Mouse (Mus musculus) frontal cortex, postnatal 36 days (tissue): ENCODE data around the gene Ovca2.
A peak's percentile ranks its signal among the peaks of the same experiment; 100 is the strongest.

Experiments used
- DNase-seq, 2 experiments: peaks; one replicate each; pipeline ENCODE4 v3.0.0; 2022; ENCODE audit warnings: low spot score in 2 of 2

The Ovca2 gene

DNA sequence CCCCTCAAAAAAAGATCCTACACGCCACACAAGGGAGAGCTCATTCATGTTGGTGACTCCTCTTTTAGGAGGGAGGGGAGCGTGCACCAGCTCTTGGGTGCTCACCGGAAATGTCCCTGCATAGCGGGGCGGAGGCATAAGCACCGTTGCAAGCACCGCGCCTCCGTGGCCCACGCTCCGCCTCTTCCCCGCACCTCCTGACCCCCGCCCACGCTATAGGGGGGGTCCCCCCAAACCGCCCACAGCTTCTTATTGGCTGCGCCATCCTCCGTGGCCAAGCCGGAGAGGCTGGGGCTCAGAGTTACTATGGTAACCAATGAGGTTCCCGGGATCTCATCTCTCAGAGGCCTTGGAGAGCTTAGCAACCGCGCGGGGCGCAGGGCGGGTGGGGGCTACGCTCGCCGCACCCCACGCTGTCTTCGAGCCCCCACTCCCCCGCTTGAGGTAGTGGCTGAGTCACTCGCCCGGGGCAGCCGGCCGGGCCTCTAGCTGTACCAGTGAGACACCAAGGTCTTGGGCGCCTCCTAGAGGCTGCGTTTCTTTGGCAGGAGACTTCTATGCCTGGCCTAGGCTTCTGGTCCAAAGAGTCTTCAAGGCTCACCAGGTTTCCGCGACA lies 8.4 kb downstream of the Ovca2 start:
- DNase-seq = peak; percentile 91 to 94

DNA sequence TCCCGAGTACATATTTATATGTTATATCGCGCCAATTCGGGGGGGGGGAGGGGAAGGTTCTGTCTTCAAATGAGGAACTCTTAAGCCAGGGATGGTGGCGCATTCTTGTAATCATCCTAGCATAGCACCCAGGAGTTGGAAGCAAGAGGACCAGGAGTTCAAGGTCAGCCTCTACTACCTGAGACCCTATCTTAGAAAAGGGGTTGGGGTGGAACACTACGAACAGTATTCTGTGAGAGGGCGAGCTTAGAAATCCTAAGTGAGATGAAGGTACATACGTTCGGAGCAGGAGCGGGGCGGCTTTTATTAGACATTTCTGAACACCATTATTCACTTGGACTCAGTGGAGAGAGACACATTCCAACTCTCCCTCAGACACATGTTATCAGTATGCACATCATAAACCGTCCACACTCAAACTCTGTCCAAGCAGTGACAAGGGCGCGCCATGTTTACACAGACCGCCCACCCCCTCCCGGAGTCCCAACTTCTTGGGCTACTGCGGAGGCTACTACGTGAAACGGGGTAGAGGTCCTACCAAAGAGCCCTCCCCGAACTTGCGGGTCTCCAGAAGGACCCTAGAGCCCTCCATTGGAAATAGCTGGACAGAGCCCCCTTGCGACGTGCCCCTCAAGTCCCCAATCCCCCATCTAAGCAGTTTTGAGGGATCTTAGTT lies 9.1 kb downstream of the Ovca2 start, which contains the start of gene Hic1:
TSS of gene Hic1 (minus strand) at position 115 of the 676 bp plus-strand sequence.
- no peak for DNase-seq

DNA sequence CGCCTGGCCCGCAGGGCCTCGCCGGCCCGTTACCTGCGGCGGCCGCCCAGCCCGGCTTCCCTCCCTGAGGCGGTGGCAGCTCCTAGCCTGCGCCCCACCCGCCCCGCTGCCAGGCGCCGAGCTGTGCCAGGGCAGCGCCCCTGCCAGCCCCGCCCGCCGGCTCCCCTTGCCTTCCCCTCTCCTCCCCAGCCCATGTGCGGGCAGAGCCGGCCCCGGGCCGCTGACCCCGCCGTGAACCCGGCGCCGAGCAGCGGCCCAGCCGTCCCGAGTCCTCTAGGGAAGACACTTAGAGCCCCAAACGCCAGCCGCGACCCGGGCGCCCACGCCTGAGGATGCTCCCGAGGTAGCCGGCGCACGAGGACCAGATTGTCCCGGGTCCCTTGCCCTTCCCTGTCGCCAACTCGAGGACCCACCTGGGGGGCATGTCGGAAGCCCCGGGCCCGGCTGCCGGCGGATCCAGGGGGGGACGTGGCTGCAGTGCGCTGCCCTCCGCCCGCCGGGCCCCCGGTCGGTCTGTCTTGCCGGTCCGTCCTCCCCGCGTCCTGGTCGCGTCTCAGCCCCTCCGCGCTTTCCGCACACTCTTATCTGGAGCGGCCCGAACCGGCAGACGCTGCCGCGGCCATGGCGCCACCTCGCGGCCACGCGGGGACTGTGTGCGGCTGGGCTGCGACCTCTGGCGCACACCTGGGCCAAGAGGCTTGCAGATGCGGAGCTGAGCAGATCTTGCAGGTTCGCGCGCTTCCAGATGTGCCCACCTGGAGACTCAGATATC lies 9.9 kb downstream of the Ovca2 start:
- DNase-seq = peak; percentile 76 to 80

DNA sequence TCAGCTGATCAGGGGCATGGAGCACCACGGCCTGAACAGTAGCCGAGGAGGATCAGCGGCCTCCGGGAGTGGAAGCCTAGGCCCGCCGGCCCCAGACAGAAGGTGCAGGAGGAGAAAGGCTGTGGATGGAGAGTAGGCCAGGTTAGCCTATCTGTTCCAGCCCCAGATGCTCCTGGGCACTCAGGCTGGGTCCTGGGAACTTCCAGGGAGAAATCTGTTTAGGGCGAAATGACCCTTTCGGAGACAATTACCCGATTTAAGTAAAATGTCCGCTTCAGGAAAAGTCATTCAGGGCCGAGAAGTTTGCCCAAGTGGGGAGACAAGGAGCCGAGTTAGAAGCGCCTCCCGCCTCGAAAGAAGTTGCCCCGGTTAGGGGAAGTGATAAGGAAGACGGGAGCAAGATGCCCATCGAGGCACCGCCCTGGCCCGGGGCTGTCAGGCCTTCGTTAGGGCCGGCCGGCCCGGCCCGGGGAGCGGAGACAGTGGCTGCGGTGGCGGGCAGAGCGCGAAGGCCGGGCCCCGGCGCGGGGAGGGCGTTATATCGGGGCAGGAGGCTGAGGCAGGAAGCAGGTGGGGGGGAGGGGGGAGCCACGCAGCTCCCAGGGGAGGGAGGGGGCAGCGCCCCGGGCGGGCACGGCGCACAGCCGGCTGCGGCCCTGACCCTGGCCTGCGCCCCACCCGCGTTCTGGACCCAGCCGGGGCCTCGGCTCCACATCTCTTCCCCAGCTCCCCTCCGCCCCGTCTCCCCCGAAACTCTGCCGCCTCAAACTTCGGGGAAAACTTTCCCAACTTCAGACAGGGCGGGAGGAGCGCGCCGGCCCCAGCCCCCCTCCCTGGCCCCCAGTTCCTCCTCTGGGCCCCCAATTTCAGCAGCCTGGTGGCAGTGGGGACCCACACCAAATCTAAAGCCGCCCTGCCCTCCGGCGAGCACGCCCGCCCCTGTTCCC lies 10.7 kb downstream of the Ovca2 start:
- DNase-seq = no peak

DNA sequence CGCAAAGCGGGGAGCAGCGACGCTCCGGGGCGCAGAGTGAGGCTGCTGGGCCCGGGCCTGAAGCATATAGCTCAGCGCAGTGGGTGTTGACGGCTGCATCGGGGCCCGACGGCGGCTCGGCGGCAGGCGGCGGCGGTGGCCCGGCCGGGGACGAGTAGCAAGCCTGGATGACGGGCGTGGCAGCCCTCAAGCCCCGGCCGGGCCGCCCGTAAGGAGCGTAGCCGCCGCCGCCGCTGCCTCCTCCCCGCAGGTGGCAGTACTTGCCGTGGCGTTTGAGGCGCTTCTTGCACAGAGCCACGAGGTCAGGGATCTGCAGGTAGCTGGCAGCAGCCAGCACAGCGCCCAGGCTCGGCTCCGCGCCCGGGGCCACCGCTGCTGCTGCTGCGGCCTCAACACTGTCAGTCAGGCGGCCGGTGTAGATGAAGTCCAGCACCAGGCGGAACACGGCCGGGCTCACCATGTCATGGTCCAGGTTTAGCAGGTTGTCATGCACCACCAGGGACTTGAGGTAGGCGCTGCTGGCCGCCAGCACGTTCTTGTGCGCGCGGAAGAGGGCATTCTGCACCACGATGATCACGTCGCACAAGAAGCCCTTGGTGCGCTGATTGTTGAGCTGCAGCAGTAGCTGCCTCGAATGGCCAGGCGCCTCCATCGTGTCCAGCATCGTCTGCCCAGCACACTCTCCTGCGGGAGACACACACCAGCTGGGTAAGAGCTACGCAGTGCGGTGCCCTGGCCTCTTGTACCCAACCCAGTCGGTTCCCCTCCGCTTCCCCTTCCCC lies 11.6 kb downstream of the Ovca2 start:
- no peak for DNase-seq

DNA sequence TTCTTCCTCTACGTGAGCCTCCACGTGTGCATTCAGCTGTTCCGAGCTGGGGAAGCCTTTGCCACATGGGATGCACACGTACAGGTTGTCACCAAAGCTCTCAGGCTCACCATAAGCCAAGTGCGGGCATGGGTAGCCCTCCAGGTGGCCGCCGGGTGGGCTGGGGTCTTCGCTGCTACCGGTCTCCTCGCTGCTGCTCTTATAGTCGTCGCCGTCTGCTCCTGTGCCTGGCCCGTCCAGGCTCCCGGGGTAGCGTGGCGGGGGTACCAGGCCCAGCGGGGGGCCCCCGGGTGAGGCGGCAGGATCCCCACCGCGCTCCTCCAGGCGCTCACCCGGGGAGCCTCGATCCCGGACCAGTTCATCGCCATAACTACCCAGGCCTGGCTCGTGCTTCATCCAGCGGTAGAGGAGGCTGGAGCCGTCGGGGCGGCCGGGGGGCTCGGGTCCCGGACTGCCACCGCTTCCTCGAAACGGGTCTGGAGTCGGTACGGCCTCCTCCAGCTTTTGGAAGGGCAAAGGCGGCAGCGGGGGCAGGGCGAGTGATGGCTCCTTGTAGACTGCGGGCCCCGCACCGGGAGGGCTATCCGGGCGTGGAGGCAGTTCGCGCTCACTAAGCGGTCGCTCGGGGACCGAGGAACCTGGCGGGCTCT lies 12.3 kb downstream of the Ovca2 start:
- no peak for DNase-seq

DNA sequence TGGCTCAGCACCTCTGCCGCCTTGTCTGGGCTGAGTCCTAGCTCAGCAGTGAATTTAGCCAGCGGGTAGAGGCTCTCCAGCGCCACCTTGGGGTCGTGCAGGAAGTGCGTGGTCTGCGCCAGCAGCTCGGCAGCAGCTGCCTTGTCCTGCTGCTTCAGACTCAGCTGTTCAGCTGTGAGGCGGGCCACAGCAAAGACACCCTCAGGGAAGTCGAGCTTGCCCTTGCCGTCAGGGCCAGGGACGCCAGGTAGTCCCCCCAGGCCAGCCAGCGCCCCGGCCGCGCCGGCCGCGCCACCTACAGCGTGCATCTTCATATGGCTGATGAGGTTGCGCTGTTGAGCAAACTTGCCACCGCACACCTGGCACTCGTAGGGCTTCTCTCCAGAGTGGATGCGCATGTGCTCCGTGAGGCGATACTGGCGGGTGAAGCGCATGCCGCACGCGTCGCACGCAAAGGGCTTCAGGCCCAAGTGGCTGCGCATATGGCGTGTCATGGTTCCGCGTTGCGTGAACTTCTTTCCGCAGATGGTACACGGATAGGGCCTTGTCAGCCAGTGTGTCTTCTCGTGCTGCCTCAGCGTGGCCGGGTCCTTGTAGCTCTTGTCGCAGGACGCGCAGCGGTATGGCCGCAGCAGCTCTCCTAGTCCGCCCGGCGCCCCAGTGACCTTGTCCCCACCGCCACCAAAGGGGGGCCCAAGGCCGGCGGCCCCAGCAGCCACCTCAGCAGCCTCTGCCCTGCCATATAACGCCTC lies 13.0 kb downstream of the Ovca2 start:
- peak; percentile 82 to 83 for DNase-seq

DNA sequence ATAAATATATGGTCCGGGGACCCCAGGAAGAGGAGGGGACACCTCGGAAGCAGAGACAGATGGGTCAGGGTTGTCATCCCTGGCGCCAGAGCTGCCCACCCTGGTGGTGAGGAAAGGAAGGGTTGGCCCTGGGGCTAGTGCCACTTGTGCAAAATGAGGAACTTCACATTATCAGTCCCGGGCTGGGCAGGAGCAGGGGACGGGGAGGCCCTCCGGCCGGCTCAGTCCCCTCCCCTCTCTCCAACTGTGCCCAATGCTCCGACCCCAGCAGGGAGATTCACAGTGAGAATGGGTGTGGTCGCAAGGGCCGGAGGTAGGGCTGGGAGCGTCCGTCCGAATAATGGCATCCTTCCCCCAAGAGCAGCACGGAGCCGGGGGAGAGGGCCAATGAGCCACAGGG lies 13.9 kb downstream of the Ovca2 start:
- DNase-seq = no peak

DNA sequence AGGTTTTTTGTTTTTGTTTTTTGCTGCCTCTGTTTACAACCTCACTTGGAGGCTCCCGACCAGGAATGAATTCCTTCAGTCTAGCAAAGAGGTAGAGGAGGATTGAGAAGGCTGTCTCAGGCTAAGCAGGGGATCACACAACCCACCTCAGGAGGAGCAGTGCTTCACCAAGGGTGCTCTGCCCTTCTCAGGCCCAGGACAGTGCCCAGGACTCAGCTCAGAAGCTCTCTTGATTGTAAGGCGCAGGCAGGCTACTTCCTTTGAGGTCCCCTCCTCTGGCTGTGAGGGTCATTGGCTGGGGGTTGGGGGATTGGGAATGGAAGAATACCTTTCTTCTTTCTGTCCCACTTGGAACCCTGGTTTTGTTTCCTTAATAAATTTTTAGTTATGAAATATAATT lies 14.6 kb downstream of the Ovca2 start:
- no peak for DNase-seq

DNA sequence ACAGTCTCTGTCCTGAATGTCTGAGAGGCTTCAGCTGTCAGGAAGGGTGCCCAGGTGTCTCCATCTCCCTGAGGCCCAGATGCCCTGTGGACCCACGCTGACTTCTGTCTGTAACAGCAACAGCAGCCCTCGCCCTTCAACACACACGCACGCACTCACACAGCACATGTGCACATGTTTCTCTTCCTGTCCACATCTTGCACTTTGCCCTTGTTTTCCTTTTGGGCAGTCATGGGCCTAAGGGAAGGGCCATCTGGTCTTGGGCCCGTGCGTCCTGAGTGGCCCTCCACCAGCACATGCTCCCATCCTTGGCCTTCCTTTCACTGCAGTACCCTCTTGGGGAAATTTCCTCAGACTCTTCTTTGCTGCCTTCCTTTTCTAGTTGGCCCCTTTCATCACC lies 15.3 kb downstream of the Ovca2 start:
- no peak for DNase-seq

DNA sequence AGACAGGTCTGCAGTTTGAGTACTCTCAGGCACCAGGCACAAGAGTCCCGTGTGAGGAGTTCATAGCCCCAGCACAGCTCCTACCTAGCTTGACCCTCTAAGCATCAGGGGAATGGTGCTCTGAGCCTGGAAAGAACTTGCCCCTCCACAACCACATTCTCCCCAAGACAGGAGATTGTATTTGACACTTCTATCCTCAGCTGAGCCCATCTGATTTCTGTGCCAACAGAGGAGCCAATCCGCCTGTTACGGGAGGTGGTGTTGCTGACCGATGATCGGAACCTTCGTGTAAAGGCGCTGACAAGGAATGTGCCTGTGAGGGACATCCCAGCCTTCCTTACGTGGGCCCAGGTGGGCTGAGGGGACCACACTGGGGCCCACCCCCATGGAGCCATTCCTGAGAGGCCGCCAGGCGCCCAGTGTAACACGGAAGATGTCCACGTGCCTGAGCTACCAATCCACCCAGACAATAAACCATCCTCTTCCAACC lies 16.0 kb downstream of the Ovca2 start:
- DNase-seq = no peak

DNA sequence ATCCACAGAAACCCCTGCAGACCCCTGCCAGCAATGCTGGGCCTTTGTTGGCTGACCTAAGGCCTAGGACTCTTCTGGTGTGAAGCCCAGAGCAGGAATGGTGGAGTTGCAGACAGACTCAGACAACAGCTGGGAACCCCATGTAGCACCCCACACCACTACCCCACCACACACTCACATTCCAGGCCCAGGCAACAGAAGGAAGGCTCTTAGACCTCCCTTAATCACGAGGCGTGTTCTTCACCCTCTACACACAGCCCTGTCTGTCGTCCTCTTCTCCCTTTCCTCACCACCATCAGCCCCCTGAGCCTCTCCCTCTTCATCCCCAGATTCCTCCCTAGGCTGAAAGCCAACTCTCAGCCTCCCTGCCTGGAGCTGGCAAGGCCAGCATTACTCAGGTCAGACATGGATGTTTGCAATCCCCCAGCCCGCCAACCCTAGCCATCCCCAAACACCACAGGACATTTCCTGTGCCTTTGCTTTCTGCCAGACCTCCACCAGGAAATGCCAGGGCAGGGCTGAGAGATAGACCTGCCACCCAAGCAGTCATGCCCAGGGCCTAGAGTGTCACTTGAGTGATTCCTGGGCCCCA lies 17.1 kb downstream of the Ovca2 start:
- DNase-seq = no peak

DNA sequence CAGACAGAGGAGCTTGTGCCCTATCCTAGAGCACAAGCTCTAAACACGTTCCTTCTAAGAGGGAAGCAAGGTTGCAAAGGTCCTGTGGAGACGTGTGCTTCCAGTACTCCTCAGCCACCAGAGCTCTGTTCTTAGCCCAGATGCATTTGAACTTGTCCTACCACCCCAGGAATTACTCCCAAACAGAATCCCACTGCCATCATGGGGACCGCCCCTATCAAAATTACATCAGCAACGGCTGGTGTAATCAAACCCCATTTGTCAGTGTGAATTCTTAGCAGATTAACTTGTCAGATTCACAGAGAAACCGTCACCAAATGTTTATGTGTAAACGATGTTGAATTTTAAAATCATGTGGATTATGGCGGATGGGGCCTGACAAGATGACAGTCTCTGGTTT lies 17.7 kb downstream of the Ovca2 start:
- no peak for DNase-seq

DNA sequence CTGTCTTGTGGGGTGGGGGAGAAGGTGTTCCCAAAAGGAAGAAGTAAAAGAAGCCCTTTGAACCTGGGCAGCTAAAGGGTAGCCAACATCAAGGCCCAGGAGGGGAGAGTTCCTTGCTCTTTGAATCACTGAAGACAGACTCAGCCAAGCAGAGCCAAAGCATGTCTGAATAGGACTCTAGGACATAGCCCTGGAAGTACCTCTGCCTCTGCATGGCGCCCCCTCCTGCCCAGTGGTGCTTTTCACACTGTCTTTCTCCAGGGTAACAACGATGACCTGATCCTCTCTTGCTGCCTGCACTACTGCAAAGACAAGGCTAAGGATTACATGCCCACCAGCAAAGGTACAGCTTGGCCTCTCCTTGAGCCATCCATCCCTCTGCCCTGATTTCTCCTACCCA lies 19.1 kb downstream of the Ovca2 start:
- no peak for DNase-seq

DNA sequence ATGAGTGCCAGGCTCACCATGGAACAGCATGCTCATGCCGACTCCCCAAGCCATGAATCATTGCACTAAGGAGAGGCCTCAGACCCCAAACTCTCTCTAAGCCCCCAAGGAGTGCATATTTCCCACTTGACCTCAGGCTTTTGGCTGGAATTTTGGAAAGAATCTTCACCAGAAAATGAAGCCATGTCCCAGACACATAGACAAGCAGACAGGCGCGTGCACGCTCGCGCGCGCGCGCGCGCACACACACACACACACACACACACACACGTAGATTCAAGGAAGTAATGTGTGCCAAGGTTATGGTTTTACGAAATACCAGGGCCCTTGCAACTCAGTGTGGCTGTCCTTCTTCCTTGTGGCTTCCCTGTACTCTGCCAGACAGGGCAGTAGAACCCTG lies 20.2 kb downstream of the Ovca2 start:
- DNase-seq = no peak

DNA sequence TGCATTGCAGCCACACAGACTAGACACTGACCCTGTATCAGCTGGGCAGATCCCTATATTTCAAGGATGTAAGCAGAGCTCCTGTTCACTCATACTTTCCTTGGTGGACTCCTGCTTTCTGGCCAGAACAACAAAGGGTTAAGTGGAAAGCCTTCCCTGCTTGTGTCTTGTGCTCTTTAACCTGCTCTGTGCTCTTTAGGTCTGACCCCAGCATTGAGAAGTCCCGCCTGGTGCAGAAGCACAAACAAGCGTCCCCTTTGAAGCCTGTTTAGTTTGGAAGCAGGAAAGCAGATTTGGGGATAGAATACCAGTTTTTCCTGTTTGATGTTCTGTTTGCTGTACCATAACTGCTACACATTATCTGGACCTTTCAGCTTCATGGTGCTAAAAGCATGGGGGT lies 20.7 kb downstream of the Ovca2 start:
- no peak for DNase-seq

DNA sequence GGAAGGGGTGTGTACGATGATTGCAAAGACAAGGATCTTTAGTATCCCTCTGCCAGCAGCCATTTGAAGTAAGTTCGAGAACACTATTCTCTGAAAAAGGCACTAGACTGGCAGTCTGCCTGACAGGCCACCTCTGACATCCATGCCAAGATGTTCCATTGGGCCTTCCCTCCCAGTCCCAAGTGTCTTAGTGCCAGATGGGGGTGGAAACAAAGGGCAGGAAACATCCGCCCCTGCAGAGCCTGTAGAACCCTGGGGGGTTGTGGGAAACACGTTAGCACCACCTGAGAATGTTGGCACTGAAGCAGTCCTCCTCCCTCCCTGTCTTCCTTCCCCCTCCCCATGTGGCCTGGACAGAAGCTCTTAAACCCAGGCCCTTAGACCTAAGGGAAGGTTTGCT lies 21.6 kb downstream of the Ovca2 start:
- DNase-seq = no peak

DNA sequence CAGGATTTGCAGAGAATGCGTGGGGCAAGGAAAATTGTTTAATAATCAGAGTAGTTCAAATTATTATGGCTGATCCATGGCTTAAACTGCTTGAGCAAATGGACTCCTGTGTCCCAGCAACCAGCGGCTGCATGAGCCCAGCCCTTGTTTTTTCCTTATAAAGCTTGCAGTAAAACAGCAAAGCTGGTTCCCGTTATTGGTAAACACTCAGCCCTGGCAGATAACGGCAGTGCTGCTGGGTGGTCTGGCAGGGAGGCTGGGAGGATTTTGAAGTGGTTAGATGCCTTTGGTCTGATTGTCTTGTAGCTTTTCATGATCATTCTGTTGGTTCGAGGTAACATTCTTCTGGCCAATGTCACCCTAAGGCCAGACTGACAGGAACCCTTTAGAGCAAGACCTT lies 22.2 kb downstream of the Ovca2 start:
- no peak for DNase-seq

DNA sequence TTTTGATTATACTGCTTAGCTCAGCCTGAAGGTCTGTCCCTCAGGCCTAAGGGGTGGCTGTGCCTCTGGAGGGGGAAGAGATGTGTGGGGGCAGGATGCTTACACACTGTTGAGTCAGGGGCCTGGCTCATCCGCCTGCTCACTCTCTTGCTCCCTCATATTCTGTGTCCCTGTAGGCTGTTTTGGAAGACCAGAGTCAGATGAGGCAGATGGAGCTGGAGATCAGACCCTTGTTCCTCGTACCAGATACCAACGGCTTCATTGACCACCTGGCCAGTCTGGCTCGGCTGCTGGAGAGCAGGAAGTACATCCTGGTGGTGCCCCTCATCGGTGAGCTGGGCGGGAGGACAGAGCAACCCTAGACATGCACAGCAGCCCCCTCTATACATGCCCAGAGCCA lies 22.6 kb downstream of the Ovca2 start:
- DNase-seq = no peak
